Mouse (Mus musculus) embryonic facial prominence, embryonic 10.5 days (tissue): ENCODE measurements around the gene Ano6. TPM values are rescaled to one million over a fixed set of nuclear protein-coding genes. Genes with fewer than 3 reads are reported as not detected.

Source experiments
- DNase-seq: peaks from one replicate; pipeline ENCODE4 v3.0.0-alpha.2; 2017; ENCODE audit warnings: low spot score
- H3K27ac ChIP-seq: fragments of 300-500 bp; sonication (generic); replicated peaks from 2 replicates; pipeline ENCODE4 v1.5.1; 2016; ENCODE audit warnings: mild to moderate bottlenecking
- H3K27me3 ChIP-seq: fragments of 300-500 bp; sonication (generic); replicated peaks from 2 replicates; pipeline ENCODE4 v1.6.1; 2016; ENCODE audit warnings: low read depth, mild to moderate bottlenecking; ENCODE audit not compliant: poor library complexity, severe bottlenecking
- H3K36me3 ChIP-seq: fragments of 300-500 bp; sonication (generic); replicated peaks from 2 replicates; pipeline ENCODE4 v1.6.1; 2016; ENCODE audit warnings: mild to moderate bottlenecking, moderate library complexity
- H3K4me1 ChIP-seq: fragments of 300-500 bp; sonication (generic); 2 replicates; pipeline ENCODE4 v1.6.1; 2016
- H3K4me3 ChIP-seq: fragments of 300-500 bp; sonication (generic); 2 replicates; pipeline ENCODE4 v1.5.1; 2016; ENCODE audit warnings: mild to moderate bottlenecking, moderate library complexity
- H3K9me3 ChIP-seq: fragments of 300-500 bp; sonication (generic); 2 replicates; pipeline ENCODE4 v1.6.1; 2016; ENCODE audit warnings: mild to moderate bottlenecking
- WGBS: fragments of 180-500 bp; shearing (Covaris S2); methylation state at CpG from one replicate; pipeline ENCODE4 v1.1.7; 2016; 5-methylcytosine and 5-hydroxymethylcytosine counted together
- polyA plus RNA-seq: library from polyadenylated mRNA; unstranded; fragments of >200 nt; fragmentation: Nextera tagmentation; extraction: Ambion mirVana; gene quantifications from 2 replicates; pipeline ENCODE4 v1.2.1, GENCODE M21; 2016

Gene Ano6
- polyA plus RNA-seq, 1 experiment from 2014 or later: 41.6 TPM

DNA sequence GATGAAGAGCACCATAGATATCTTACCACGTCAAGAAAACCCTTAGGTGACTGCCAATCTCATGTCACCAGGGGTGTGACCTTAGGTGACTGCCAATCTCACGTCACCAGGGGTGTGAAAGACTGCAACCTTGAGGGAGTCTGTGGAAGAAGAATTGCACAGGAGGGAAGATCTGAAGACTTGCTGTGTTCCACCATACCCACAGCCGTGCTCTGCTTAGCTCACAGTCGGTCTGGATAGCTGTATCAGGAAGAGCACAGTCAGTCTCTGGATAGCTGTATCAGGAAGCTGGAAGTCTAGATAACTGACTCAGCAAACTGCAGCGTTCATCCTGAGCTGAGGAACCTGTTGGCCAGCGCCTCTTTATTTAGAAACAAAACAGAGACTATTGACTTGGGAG lies 92.9 kb downstream of the Ano6 start:
- peaks cover 50% of the 10 kb centered on the region for H3K4me1 ChIP-seq
- H3K27ac ChIP-seq: no peak overlapping the region
- WGBS: 76% methylated on average over 6 of the region's 6 CpGs
- H3K27me3 ChIP-seq: no peaks in the 10 kb centered on the region
- H3K9me3 ChIP-seq: no peaks in the 10 kb centered on the region
- DNase-seq: no peak
- no peaks in the 10 kb centered on the region for H3K36me3 ChIP-seq
- no peak overlapping the region for H3K4me3 ChIP-seq

DNA sequence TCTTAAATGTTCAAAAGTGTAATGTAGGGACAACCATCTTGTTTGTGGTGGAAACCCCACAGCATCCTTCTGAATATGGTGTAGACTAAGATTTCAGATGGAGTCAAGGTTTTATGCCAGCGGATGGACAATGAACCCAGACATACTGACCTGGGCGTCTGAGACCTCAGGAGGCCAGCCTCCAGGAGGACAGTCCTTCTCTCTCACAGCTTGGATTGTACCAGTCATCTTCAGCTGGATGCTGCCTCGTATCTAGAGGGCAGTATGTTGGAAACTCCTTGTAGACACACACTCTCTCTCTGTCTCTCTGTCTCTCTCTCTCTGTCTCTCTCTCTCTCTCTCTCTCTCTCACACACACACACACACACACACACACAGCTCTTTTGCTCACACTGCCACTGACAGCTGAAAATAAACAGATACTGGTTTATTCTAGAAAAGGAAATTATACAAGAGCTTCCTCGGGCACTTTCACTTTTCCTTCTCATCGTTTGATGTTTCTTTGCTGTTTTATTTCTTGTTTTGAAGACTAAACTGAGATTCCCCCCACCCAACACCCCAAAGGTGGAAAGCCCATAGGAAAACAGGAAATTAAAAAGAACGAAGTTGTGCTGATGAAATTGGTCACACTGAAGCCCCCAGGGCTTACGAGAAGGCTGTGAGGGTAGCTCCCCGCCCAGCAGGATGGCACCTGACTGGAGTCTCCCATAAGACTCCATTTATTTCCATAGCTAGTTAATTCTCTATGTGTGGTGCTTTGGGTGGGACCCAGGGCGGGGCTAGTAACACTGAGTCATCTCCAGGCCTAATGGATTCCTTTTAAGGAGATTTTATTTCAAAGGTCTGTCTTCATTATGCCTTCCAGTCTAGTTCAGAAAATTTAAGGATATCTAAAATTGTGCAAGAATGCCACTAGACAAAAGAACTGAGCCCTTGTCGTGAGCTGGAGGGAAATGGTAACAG lies 94.3 kb downstream of the Ano6 start:
- Histone ChIP-seq H3K9me3 (no peaks in the 10 kb centered on the region; the same call in 1 of the 2 replicates), H3K36me3 (peaks cover 3% of the 10 kb centered on the region; the same call in 1 of the 2 replicates), H3K4me3 (no peak overlapping the region), H3K27ac (peak overlapping the region; percentile 10; the same call in 1 of the 2 replicates), H3K27me3 (no peaks in the 10 kb centered on the region), H3K4me1 (peaks cover 53% of the 10 kb centered on the region)
- DNase-seq: no peak
- 80% methylated on average over 10 of the region's 10 CpGs for WGBS

DNA sequence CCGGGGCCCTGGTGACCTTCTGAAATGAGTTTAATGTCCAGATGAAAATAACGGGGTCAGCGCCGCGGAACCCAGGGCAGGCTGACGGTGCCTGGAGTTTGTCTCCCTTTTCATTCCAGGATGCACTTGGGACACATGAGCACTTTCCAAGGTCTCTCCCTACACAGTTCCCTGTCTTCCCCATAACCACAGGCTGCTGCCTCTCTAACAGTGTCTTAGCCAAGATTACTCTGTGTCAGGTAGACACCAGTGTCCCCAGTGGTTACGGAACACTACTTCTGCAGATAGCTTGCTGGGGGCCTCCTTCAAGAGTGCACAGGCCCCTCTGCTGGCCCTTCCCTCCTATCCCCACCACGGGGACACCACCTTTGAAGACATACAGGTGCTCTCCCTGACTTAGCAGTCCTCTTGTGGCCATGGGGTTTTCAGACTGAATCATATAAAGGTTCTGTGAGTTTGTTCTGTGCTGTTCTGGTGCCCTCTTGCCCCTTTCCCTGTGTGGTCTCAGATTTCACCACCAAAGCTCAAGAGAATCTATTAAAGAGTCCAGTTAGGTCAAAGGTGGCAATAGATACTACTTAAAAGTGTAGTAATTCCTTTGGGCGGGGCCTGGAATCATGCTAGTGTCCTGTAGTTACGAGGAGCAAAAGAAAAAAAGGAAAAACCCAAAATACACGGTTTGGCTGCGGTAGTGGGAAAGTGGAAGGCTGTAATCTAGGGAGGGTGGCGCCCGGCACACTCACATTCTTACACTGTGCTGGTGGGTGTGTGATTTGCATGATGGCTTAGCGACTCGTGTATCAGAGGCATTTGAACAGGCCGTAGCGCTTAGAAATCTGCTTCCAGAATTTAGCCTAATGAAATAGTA lies 95.5 kb downstream of the Ano6 start:
- H3K4me1 ChIP-seq: peaks cover 42% of the 10 kb centered on the region
- H3K4me3 ChIP-seq: no peak overlapping the region
- H3K9me3 ChIP-seq: no peaks in the 10 kb centered on the region; the same call in 1 of the 2 replicates
- H3K27ac ChIP-seq: peak overlapping the region; percentile 65
- 60% methylated on average over 18 of the region's 18 CpGs for WGBS
- no peaks in the 10 kb centered on the region for H3K27me3 ChIP-seq
- peaks cover 6% of the 10 kb centered on the region; the same call in 1 of the 2 replicates for H3K36me3 ChIP-seq
- peak; percentile 41 for DNase-seq

DNA sequence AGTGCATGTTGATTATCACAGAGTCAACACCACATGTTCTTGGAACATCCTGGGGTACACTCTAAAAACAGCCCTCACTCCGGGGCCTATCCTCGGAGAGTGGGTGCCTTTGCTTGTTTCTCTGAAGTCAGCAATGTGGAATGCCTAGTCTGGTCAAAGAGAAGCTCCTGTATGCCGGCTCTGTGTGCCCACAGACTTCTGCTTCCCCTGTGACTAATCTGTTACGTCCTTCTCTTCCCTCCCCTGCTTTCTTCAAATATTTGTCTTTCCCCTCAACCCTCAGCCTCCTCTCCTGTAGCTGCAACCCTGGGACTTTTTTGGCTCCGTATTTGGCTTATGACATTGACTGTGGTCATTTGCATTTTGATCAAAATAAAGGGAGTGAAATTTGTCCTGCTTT lies 96.7 kb downstream of the Ano6 start:
- H3K27me3 ChIP-seq: no peaks in the 10 kb centered on the region
- H3K4me3 ChIP-seq: no peak overlapping the region
- peaks cover 46% of the 10 kb centered on the region for H3K4me1 ChIP-seq
- peak overlapping the region; percentile 60 for H3K27ac ChIP-seq
- DNase-seq: no peak
- H3K36me3 ChIP-seq: peaks cover 6% of the 10 kb centered on the region; the same call in 1 of the 2 replicates
- 38% methylated on average over 5 of the region's 5 CpGs for WGBS
- no peaks in the 10 kb centered on the region; the same call in 1 of the 2 replicates for H3K9me3 ChIP-seq

DNA sequence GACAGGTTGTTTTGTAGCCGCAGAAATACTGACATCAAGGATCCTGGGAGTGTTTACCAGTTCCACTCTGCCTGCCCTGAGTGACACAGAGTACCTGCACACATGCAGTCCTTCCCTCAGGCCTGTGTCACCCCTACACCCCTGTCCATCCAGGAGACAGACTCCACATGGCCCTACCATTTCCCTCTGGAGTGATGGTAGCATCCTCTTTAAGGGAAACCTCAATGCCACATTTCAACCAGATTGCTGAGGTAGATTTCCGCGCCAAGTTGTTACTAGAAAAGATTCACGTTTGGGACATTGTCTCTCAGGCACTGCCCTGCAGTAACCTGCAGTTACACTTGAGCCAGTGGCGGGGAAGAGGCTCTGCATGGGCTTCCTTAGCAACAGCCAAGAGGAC lies 97.9 kb downstream of the Ano6 start:
- H3K27ac ChIP-seq: no peak overlapping the region
- no peak for DNase-seq
- H3K4me1 ChIP-seq: peaks cover 55% of the 10 kb centered on the region
- 86% methylated on average over 5 of the region's 5 CpGs for WGBS
- peaks cover 6% of the 10 kb centered on the region; the same call in 1 of the 2 replicates for H3K36me3 ChIP-seq
- H3K9me3 ChIP-seq: no peaks in the 10 kb centered on the region; the same call in 1 of the 2 replicates
- no peak overlapping the region for H3K4me3 ChIP-seq
- no peaks in the 10 kb centered on the region for H3K27me3 ChIP-seq

DNA sequence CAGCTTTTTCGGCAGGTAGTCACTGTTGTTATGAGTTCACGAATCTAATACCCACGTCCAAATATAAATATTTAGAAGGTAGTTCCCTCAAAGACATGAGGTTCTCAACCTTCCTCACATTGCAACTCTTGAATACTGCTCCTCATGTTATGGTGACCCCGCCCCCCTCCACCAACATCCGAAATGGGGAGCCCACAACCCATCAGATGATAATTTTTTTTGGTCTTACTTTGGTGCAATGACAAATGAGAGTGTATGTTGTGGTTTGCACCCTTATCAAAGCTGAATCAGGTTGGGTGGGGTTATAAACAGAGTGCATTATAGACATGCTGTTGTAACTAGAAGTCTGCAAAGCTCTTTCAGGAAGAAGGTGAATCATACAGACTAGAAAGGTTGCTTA lies 99.7 kb downstream of the Ano6 start:
- Histone ChIP-seq H3K9me3 (no peaks in the 10 kb centered on the region; the same call in 1 of the 2 replicates), H3K4me3 (no peak overlapping the region), H3K4me1 (peaks cover 51% of the 10 kb centered on the region), H3K27me3 (no peaks in the 10 kb centered on the region), H3K27ac (no peak overlapping the region), H3K36me3 (peaks cover 19% of the 10 kb centered on the region)
- 90% methylated on average over 5 of the region's 5 CpGs for WGBS
- DNase-seq: no peak

DNA sequence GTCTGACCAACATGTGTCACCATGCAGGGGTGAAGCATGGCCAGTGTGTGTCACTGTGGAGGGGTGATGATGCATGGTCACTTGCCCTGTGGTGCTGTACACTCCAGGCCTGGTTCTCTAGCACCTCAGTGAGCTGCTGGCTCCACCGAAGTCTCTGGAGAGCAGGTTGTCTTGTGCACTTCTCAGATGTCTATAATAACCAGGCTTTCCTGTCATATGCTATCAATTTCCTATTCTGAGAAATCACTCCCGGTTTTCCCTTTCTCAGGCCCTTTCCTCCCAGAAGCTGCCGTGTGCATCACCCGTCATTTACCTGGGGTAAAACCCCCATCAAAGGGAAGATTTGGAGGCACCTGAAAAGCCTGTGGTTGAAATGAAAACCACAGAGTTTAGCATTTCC lies 101.5 kb downstream of the Ano6 start:
- Histone ChIP-seq H3K27me3 (no peaks in the 10 kb centered on the region), H3K9me3 (no peaks in the 10 kb centered on the region; the same call in 1 of the 2 replicates), H3K4me3 (no peak overlapping the region), H3K36me3 (peaks cover 29% of the 10 kb centered on the region), H3K27ac (no peak overlapping the region), H3K4me1 (peaks cover 33% of the 10 kb centered on the region)
- DNase-seq: no peak
- WGBS: 47% methylated on average over 4 of the region's 4 CpGs

DNA sequence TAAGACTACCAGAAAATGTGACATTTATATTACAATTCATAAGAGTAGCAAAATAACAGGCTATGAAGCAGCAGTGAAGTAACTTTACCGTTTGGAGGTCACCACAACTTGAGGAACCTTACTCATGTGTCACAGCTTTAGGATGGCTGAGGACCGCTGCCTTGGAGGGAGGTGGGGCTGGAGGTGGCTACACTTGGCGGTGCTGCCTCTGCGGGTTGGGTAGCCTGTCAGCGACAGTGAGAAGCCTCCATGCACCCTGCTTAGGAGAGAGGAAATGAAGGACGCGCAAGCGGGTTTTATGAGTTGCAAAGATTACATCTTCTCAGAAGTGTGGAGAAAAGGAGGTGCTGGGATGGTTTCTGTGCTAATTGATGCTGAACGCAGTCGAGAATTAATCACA lies 102.3 kb downstream of the Ano6 start:
- peaks cover 26% of the 10 kb centered on the region for H3K4me1 ChIP-seq
- H3K36me3 ChIP-seq: peaks cover 29% of the 10 kb centered on the region
- H3K27me3 ChIP-seq: no peaks in the 10 kb centered on the region
- H3K27ac ChIP-seq: no peak overlapping the region
- no peak for DNase-seq
- WGBS: 80% methylated on average over 10 of the region's 10 CpGs
- H3K9me3 ChIP-seq: no peaks in the 10 kb centered on the region; the same call in 1 of the 2 replicates
- H3K4me3 ChIP-seq: no peak overlapping the region

DNA sequence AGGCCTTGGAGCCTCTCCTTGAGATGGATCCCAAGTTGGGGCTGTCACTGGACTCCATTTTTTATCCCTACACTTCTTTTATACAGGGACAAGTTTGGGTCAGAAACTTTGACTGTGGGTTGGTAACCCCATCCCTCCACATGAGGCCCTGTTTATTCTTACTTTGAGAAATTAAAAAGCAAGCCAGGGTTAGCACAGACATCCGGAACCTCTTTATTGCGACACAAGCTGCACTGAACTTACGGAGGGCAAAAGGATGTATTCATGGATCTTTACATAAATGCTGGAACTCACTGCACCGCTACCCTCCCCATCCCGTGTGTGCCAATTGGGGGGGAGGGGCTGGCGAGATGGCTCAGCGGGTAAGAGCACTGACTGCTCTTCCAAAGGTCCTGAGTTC lies 105.1 kb downstream of the Ano6 start:
- Histone ChIP-seq H3K27me3 (no peaks in the 10 kb centered on the region), H3K9me3 (no peaks in the 10 kb centered on the region), H3K4me3 (no peak overlapping the region), H3K27ac (no peak overlapping the region), H3K36me3 (peaks cover 23% of the 10 kb centered on the region), H3K4me1 (peaks cover 17% of the 10 kb centered on the region)
- 96% methylated on average over 7 of the region's 7 CpGs for WGBS
- DNase-seq: no peak

DNA sequence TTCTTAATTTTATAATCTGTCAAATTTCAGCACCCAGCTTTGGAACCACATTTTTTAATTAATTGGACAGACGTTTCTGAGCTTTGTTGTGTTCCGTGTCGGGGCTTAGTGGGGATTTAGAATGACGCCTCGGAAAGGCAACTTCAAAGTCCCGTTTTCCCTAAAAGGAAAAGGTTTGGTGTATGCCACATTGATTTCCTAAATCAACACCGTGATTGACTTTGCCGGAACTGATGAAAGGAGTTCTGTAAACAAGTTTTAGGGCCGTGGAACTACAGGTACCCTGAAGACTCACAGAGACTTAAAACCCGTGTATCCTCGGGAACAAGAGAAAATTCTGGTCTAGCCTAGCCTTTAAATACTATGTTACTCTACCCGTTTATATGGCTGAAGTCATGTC lies 107.0 kb downstream of the Ano6 start:
- no peak for DNase-seq
- H3K36me3 ChIP-seq: peaks cover 23% of the 10 kb centered on the region
- no peaks in the 10 kb centered on the region for H3K27me3 ChIP-seq
- H3K4me1 ChIP-seq: peaks cover 10% of the 10 kb centered on the region
- H3K4me3 ChIP-seq: no peak overlapping the region
- H3K9me3 ChIP-seq: no peaks in the 10 kb centered on the region
- H3K27ac ChIP-seq: no peak overlapping the region
- WGBS: 87% methylated on average over 12 of the region's 12 CpGs

DNA sequence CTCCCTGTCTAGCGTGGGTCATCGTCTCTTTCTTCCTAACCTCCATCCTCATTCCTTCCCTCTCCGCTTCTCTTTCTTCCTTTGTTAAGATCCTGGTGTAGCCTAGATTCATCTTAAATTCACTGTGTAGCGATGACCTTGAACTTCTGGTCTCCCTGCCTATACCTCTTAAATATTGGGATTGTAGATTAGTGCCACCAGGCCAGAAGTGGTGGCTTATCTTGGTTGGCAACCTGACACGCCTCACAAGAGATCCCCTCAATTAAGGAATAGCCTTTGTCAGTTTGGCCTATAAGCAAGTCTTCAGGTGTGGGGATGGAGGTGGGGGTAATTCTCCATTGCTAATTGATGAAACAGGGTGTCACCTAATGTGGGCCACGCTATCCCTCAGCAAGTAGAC lies 107.8 kb downstream of the Ano6 start:
- no peak overlapping the region for H3K4me3 ChIP-seq
- WGBS: 92% methylated on average over 6 of the region's 6 CpGs
- H3K27me3 ChIP-seq: no peaks in the 10 kb centered on the region

DNA sequence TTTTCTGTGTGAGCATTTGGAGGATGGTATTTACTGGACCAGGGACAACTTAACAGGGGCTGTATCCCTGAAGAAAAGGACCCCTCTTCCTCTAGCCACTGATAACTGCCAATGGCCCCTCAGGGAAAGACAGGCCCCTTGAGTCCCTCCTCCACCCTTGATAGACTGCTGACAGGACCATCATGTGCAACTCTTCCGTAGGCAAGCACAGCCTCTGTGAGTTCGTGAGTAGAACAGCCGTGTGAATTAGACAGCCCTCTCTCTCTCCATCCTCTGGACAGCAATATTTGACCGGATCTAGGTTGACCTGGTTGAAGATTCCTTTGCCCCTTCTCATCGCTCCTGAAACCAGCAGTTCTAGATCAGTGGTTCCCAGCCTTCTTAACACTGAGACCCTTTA lies 111.8 kb downstream of the Ano6 start:
- 0 out of 2 replicates have a peak, but pooled peaks cover 2% of the 10 kb centered on the region for H3K36me3 ChIP-seq
- no peak overlapping the region for H3K27ac ChIP-seq
- no peaks in the 10 kb centered on the region for H3K9me3 ChIP-seq
- H3K27me3 ChIP-seq: no peaks in the 10 kb centered on the region
- DNase-seq: no peak
- H3K4me3 ChIP-seq: no peak overlapping the region
- 89% methylated on average over 5 of the region's 5 CpGs for WGBS
- no peaks in the 10 kb centered on the region for H3K4me1 ChIP-seq

More for the DNA sequence above, 107.8 kb downstream of the Ano6 start:
- H3K4me1 ChIP-seq: 0 out of 2 replicates have a peak, but pooled peaks cover 4% of the 10 kb centered on the region
- H3K36me3 ChIP-seq: peaks cover 23% of the 10 kb centered on the region
- H3K27ac ChIP-seq: no peak overlapping the region
- no peaks in the 10 kb centered on the region for H3K9me3 ChIP-seq
- no peak for DNase-seq
